Mouse (Mus musculus): ENCODE measurements around the gene Akna.

DNA sequence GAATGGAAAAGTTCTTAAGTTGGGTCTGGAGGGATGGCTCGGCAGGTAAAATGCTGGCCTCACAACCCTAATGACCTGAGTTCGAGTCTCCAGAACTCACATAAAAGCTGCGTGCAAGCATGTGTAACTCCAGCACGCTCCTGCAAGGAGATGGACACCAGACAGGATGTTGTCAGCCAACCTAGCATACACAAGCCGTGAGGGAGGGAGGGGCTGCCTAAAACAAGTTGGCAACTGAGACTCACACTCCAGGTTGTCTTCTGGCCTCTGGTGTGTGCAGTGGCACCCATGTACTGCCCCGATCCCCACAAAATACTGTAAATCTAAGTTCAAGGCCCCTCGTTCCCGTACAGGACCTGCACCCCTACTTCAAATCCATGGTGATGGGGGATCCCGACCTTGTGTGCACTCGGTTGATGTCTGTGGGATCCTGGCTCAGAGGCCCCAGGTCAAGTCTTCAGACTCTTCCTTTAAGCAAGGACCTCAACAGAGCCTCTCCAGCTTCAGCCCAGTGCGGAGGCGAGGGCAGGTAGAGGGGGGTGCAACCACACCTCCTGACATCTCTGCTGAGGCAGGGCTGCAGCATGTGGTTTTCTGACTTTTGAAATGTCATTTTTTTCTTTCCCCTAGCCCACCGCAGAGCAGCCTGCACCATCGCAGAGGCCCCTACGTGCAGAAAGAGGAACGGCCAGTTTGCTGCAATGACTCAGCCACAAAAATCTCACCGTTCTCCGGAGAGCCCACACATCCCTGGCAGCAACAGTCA is 2.4 kb downstream of the Akna start:
- TF ChIP-seq CTCF (IDR thresholded peaks at IDR 0.05; ENCODE audit: borderline replicate concordance, control insufficient read depth, extremely low read depth, insufficient read depth, low read length, poor library complexity) (no peak), POLR2A (IDR thresholded peaks at IDR 0.05; ENCODE audit: control insufficient read depth, extremely low read depth, insufficient read depth, low read length, poor library complexity) (no peak)

Measured in thymus, adult 2 months (tissue).